Mouse (Mus musculus) T-cell, adult 2 months (primary cell): ENCODE measurements at regions not wholly inside any gene's neighbourhood (a gene's known extent, or its start where the extent isn't known, plus 50 kb on each side); places are given as distances from the start of the nearest gene placed in this dataset.

Experiments used
- DNase-seq: peaks from one replicate; pipeline ENCODE4 v3.0.0; 2022; ENCODE audit warnings: low spot score

- no peak for DNase-seq
Measured at GRCm38 (mm10) chr15:62048981-62049380, 1126.2 kb upstream of the A1bg start.

GRCm38 (mm10) chr15:62046276-62046675 is 1123.5 kb upstream of the A1bg start:
- no peak for DNase-seq

GRCm38 (mm10) chr15:62044654-62045335 is 1122.0 kb upstream of the A1bg start:
- DNase-seq, result no peak

- no peak for DNase-seq
Measured at GRCm38 (mm10) chr15:62043617-62044392, 1121.0 kb upstream of the A1bg start.

- DNase-seq, result no peak
Measured at GRCm38 (mm10) chr15:62042924-62043504, 1120.2 kb upstream of the A1bg start.
